ENCODE assay signal across 10 mouse cellular contexts in genomic region chr2:30865426-30865825, GRCm38 (mm10). TPM values are rescaled to one million over a fixed set of nuclear protein-coding genes. Genes with fewer than 3 reads are reported as not detected.
DNase-seq lines count a peak whose midpoint lies in the region; ATAC-seq and TF ChIP-seq lines count a peak whose summit lies in the region.
"Had no signal": no experiment of that assay in that cellular context is flagged by ENCODE, and none has a peak within 500 bp of the region (broad histone marks: within the 10 kb centered on the region; RNA-seq: fewer than 3 reads in every experiment).

No protein-coding gene starts in this region.

- H3K27me3 ChIP-seq in kidney, embryonic 14.5 days (ENCODE audit: control insufficient read depth, insufficient read depth, low read length): no peaks in the 10 kb centered on the region
- H3K27me3 ChIP-seq in embryonic facial prominence, embryonic 12.5 days: no peaks in the 10 kb centered on the region
- H3K27me3 ChIP-seq in limb, embryonic 15.5 days: no peaks in the 10 kb centered on the region

- 48% methylated on average over 3 of the region's 3 CpGs for WGBS in kidney, embryonic 14.5 days
- WGBS in embryonic facial prominence, embryonic 12.5 days: 33% methylated on average over 3 of the region's 3 CpGs
- 36% methylated on average over 3 of the region's 3 CpGs for WGBS in limb, embryonic 15.5 days

- no peak overlapping the region for H3K9ac ChIP-seq in kidney, embryonic 14.5 days (ENCODE audit: low read depth, low read length)
- no peak overlapping the region for H3K9ac ChIP-seq in ES-E14 (ENCODE audit: insufficient read depth, low read depth, low read length, poor library complexity, severe bottlenecking)
- H3K9ac ChIP-seq in embryonic facial prominence, embryonic 12.5 days: no peak overlapping the region
- no peak overlapping the region for H3K9ac ChIP-seq in limb, embryonic 15.5 days

- 0 out of 2 replicates have a peak, but pooled peaks have one; percentile 2 for ATAC-seq in kidney, embryonic 14.5 days (ENCODE audit: low FRiP score, low TSS enrichment)
- ATAC-seq in embryonic facial prominence, embryonic 12.5 days (ENCODE audit: insufficient number of reproducible peaks, insufficient read depth, low FRiP score, low TSS enrichment): no peak
- no peak for ATAC-seq in limb, embryonic 15.5 days (ENCODE audit: insufficient number of reproducible peaks, low FRiP score, low TSS enrichment, low read depth)
- no peak for ATAC-seq in activated CD4-positive, CD25-positive, alpha-beta regulatory T cell, adult 4 months

- H3K27ac ChIP-seq in kidney, embryonic 14.5 days (ENCODE audit: low read depth, low read length): no peak overlapping the region
- no peak overlapping the region for H3K27ac ChIP-seq in ES-E14 (ENCODE audit: insufficient read depth, low read depth, low read length, poor library complexity, severe bottlenecking)
- H3K27ac ChIP-seq in embryonic facial prominence, embryonic 12.5 days: peak overlapping the region; percentile 86
- peak overlapping the region; percentile 81 for H3K27ac ChIP-seq in limb, embryonic 15.5 days
- H3K27ac ChIP-seq: macrophage had no signal

- H3K9me3 ChIP-seq in kidney, embryonic 14.5 days (ENCODE audit: control insufficient read depth, low read length): no peaks in the 10 kb centered on the region
- no peaks in the 10 kb centered on the region for H3K9me3 ChIP-seq in ES-E14 (ENCODE audit: control insufficient read depth, insufficient read depth, low read depth, low read length)
- no peaks in the 10 kb centered on the region for H3K9me3 ChIP-seq in embryonic facial prominence, embryonic 12.5 days
- no peaks in the 10 kb centered on the region for H3K9me3 ChIP-seq in limb, embryonic 15.5 days

- in situ Hi-C loops in ES-E14 (cut with MboI; ENCODE audit: low sequenced_read_pairs in 2 of 2, unreplicated experiment in 2 of 2): no loop called here

- peak overlapping the region; percentile 27; the same call in 1 of the 2 replicates for H3K4me3 ChIP-seq in kidney, embryonic 14.5 days (ENCODE audit: low read length)
- H3K4me3 ChIP-seq in ES-E14 (ENCODE audit: insufficient read depth in 1 of 2, low read depth in 1 of 2, low read length in 2 of 2, poor library complexity in 1 of 2, severe bottlenecking in 1 of 2): peak overlapping the region; percentile 43 to 64; a peak in 3 of 4 replicates
- H3K4me3 ChIP-seq in embryonic facial prominence, embryonic 12.5 days: peak overlapping the region; percentile 26; the same call in 1 of the 2 replicates
- H3K4me3 ChIP-seq in limb, embryonic 15.5 days: peak overlapping the region; percentile 34

- DNase-seq in kidney, postnatal 25 days: no peak
- DNase-seq in ES-E14 (ENCODE audit: low read depth, low spot score): no peak
- DNase-seq in cerebellum, adult 9-11 months: no peak
- DNase-seq: cerebellum, postnatal 14 days had no signal

- peaks cover 19% of the 10 kb centered on the region for H3K4me1 ChIP-seq in kidney, embryonic 14.5 days (ENCODE audit: control insufficient read depth, insufficient read depth, low read length)
- peaks cover 7 to 16% of the 10 kb centered on the region in 2 experiments for H3K4me1 ChIP-seq in ES-E14 (ENCODE audit: control insufficient read depth in 2 of 2, insufficient read depth in 2 of 2, low read length in 2 of 2, poor library complexity in 1 of 2)
- peaks cover 51% of the 10 kb centered on the region for H3K4me1 ChIP-seq in embryonic facial prominence, embryonic 12.5 days
- peaks cover 45% of the 10 kb centered on the region for H3K4me1 ChIP-seq in limb, embryonic 15.5 days

- no peaks in the 10 kb centered on the region for H3K36me3 ChIP-seq in kidney, embryonic 14.5 days (ENCODE audit: control insufficient read depth, insufficient read depth, low read length)
- no peaks in the 10 kb centered on the region for H3K36me3 ChIP-seq in ES-E14 (ENCODE audit: control insufficient read depth, insufficient read depth, low read length, poor library complexity, severe bottlenecking)
- 0 out of 2 replicates have a peak, but pooled peaks cover 5% of the 10 kb centered on the region for H3K36me3 ChIP-seq in embryonic facial prominence, embryonic 12.5 days
- no peaks in the 10 kb centered on the region for H3K36me3 ChIP-seq in limb, embryonic 15.5 days

- peak overlapping the region; percentile 55 for H3K4me2 ChIP-seq in kidney, embryonic 14.5 days (replicated peaks; ENCODE audit: low read depth, low read length)
- H3K4me2 ChIP-seq in embryonic facial prominence, embryonic 12.5 days (replicated peaks): peak overlapping the region; percentile 56
- peak overlapping the region; percentile 54 for H3K4me2 ChIP-seq in limb, embryonic 15.5 days

TF ChIP-seq in ES-E14, 5 proteins besides CTCF, POLR2A, EP300 and RAD21:
- no peak for TF ChIP-seq CHD2 (IDR thresholded peaks at IDR 0.05; ENCODE audit: low read depth, low read length)
- TF ChIP-seq ZNF384 (IDR thresholded peaks at IDR 0.05; ENCODE audit: low read depth, low read length): no peak
- TF ChIP-seq HCFC1 (IDR thresholded peaks at IDR 0.05; ENCODE audit: borderline replicate concordance, insufficient read depth, low read length): no peak

RNA-seq across cellular contexts. Expression of gene Prrx2, which starts 30.7 kb away (rescaled TPM):
- polyA plus RNA-seq in kidney, embryonic 14.5 days (2014; fragmentation: Nextera tagmentation; extraction: Ambion mirVana): 15.3 and 20.1 TPM in 2 replicates
- 8.7 and 16.2 TPM in 2 replicates for total RNA-seq in ES-E14 (2012; rRNA removed)
- 106 and 121 TPM in 2 replicates for polyA plus RNA-seq in embryonic facial prominence, embryonic 12.5 days (2016; fragmentation: Nextera tagmentation; extraction: Ambion mirVana)
- polyA plus RNA-seq in limb, embryonic 15.5 days (2015; fragmentation: Nextera tagmentation; extraction: Ambion mirVana): 47.6 and 65.0 TPM in 2 replicates
- polyA plus RNA-seq in activated CD4-positive, CD25-positive, alpha-beta regulatory T cell, adult 4 months (2017; shearing (Covaris generic)): not detected
- total RNA-seq: hematopoietic stem cell, adult 5-6 weeks had no signal
- polyA plus RNA-seq: macrophage had no signal

RNA-seq across cellular contexts. Expression of gene Asb6, which starts 35.3 kb away (rescaled TPM):
- polyA plus RNA-seq in kidney, embryonic 14.5 days (2014; fragmentation: Nextera tagmentation; extraction: Ambion mirVana): 29.7 and 33.3 TPM in 2 replicates
- 73.6 and 88.1 TPM in 2 replicates for total RNA-seq in ES-E14 (2012; rRNA removed)
- 40.0 and 41.8 TPM in 2 replicates for polyA plus RNA-seq in embryonic facial prominence, embryonic 12.5 days (2016; fragmentation: Nextera tagmentation; extraction: Ambion mirVana)
- 32.8 and 34.4 TPM in 2 replicates for polyA plus RNA-seq in limb, embryonic 15.5 days (2015; fragmentation: Nextera tagmentation; extraction: Ambion mirVana)
- polyA plus RNA-seq in activated CD4-positive, CD25-positive, alpha-beta regulatory T cell, adult 4 months (2017; shearing (Covaris generic)): 10 to 100 TPM; 27.4 to 36.2 TPM

RNA-seq across cellular contexts. Expression of gene Ntmt1, which starts 57.8 kb away (rescaled TPM):
- polyA plus RNA-seq in kidney, embryonic 14.5 days (2014; fragmentation: Nextera tagmentation; extraction: Ambion mirVana): 95.6 and 101 TPM in 2 replicates
- 47.3 and 55.2 TPM in 2 replicates for total RNA-seq in ES-E14 (2012; rRNA removed)
- 105 and 106 TPM in 2 replicates for polyA plus RNA-seq in embryonic facial prominence, embryonic 12.5 days (2016; fragmentation: Nextera tagmentation; extraction: Ambion mirVana)
- polyA plus RNA-seq in limb, embryonic 15.5 days (2015; fragmentation: Nextera tagmentation; extraction: Ambion mirVana): 86.3 and 89.5 TPM in 2 replicates
- 10 to 100 TPM; 28.2 to 38.9 TPM for polyA plus RNA-seq in activated CD4-positive, CD25-positive, alpha-beta regulatory T cell, adult 4 months (2017; shearing (Covaris generic))

Comparison
In these comparisons a context has a peak if more than half of its experiments do, and no peak if none do; other contexts are left out.
1. H3K27ac ChIP-seq: peak in embryonic facial prominence, embryonic 12.5 days (single experiment) and limb, embryonic 15.5 days (single experiment); none in kidney, embryonic 14.5 days (single experiment) and ES-E14 (single experiment).
2. RNA of gene Prrx2, which starts 30.7 kb away (polyA plus RNA-seq): 106 to 121 TPM in embryonic facial prominence, embryonic 12.5 days, 47.6 to 65.0 TPM in limb, embryonic 15.5 days and 15.3 to 20.1 TPM in kidney, embryonic 14.5 days; not detected in activated CD4-positive, CD25-positive, alpha-beta regulatory T cell, adult 4 months; every median in the first group is over 10 times any median in the second.
3. Peak in every context shown above with its lines, with median percentiles within 50 percentile points of each other: H3K4me2 ChIP-seq and H3K4me3 ChIP-seq.